Mouse (Mus musculus): Measurements from ENCODE around the gene Rrbp1. TPM values are rescaled to one million over a fixed set of nuclear protein-coding genes. Genes with fewer than 3 reads are reported as not detected.

Gene Rrbp1
- polyA plus RNA-seq (2016; fragmentation: Nextera tagmentation; extraction: Ambion mirVana), result 41.7 and 48.0 TPM in 2 replicates

GRCm38 (mm10) chr2:144011080-144011551 is at the start of gene Rrbp1:
TSS of gene Rrbp1 (minus strand) at chr2:144011263.
- Histone ChIP-seq H3K9me3 (replicated peaks) (no peaks in the 10 kb centered on the region), H3K27ac (replicated peaks) (peak within 1 kb of the TSS; percentile 93), H3K27me3 (ENCODE audit: low read depth, poor library complexity, severe bottlenecking) (no peaks in the 10 kb centered on the region), H3K36me3 (no peaks in the 10 kb centered on the region), H3K4me1 (peaks cover 27% of the 10 kb centered on the region), H3K4me3 (peak within 1 kb of the TSS; percentile 88)
- 0% methylated on average over 52 of the region's 53 CpGs for WGBS
- DNase-seq (ENCODE audit: low spot score), result peak; percentile 99

GRCm38 (mm10) chr2:144057735-144058134 is 46.7 kb upstream of the Rrbp1 start:
- H3K4me1 ChIP-seq, result no peaks in the 10 kb centered on the region
- no peak for DNase-seq (ENCODE audit: low spot score)
- H3K36me3 ChIP-seq, result no peaks in the 10 kb centered on the region
- no peaks in the 10 kb centered on the region for H3K9me3 ChIP-seq (replicated peaks)
- H3K27me3 ChIP-seq (ENCODE audit: low read depth, poor library complexity, severe bottlenecking), result no peaks in the 10 kb centered on the region
- H3K4me3 ChIP-seq, result no peak overlapping the region
- 71% methylated on average over 2 of the region's 2 CpGs for whole genome bisulfite sequencing
- no peak overlapping the region for H3K27ac ChIP-seq (replicated peaks)

DNA sequence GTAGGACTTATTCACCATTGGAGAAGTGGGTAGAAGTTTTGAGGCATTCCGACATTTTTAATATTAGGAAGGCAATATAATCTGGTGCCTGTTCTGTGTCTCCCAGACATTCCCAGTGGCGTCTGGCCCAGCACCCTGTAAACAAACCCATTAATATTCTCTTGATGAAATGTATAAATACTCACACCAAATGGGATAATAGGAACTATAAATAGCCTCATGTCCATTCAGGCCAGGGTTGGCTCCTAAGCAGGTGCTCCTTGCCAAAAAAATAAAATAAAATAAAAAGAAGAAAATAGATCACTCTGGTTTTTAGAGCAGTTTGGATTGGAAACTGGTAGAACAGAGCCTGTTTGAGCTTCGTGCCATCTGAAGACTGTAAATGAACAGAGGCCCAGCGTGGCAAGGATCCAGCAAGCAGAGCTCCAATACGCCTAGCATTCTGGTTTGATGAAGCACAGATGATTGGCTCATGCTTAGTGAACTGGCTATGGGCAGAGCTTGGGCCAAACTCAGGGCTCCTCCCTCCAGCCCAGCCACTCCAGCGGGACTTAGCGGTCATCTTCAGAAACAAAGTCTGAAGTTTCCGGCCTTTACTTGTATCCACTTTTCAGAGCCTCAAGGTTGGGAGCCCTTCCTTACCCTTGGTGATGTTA is 41.5 kb upstream of the Rrbp1 start:
- Histone ChIP-seq H3K36me3 (no peaks in the 10 kb centered on the region), H3K27ac (replicated peaks) (no peak overlapping the region), H3K4me3 (no peak overlapping the region), H3K27me3 (ENCODE audit: low read depth, poor library complexity, severe bottlenecking) (no peaks in the 10 kb centered on the region), H3K9me3 (replicated peaks) (no peaks in the 10 kb centered on the region), H3K4me1 (no peaks in the 10 kb centered on the region)
- no peak for DNase-seq (ENCODE audit: low spot score)
- WGBS, result 91% methylated on average over 8 of the region's 8 CpGs

DNA sequence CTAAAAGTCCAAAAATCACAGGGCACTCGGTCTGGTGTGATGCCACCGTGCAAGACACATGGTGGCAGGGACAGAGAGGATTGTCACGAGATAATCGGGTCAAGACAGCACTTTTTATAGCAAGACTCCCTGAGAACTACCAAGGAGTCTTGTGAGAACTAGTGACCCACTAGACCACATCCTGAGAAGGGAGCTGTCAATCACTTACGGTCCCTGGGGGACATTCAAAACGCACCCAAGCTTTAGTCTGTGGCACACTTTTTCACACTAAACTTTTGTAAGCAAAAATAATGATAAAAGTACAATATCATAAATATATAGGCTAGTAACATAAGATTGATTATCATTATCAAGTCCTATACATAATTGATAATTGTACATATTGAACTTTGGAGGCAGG is 39.8 kb upstream of the Rrbp1 start:
- DNase-seq (ENCODE audit: low spot score), result no peak
- H3K27ac ChIP-seq (replicated peaks), result no peak overlapping the region
- H3K27me3 ChIP-seq (ENCODE audit: low read depth, poor library complexity, severe bottlenecking), result no peaks in the 10 kb centered on the region
- no peaks in the 10 kb centered on the region for H3K9me3 ChIP-seq (replicated peaks)
- no peak overlapping the region for H3K4me3 ChIP-seq
- WGBS, result 92% methylated on average over 6 of the region's 6 CpGs
- H3K4me1 ChIP-seq, result 0 out of 2 replicates have a peak, but pooled peaks cover 6% of the 10 kb centered on the region
- H3K36me3 ChIP-seq, result no peaks in the 10 kb centered on the region

DNA sequence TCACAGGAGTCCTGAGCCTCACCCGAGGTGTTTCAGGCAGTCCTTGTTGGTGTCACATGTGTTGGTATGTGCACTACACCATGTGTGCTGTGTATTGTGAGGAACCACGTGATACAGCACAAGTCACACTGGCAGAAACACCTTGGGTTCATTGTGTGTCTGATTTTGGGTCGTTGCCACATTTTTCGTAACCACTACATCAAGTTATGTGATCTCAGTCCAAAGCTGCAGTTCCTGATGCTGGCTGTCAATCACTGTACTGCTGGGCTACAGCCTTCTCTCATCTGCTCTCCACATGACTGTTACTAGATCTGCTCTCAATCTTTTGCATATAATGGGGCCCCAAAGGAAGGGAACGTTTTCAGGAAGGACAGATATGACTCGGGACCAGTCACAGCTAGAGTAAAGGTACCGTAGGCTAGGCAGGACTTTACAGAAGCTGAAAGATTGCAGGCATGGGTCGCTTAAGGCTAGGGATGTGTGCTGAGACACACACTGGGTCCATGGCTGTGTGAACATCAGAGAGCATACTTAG is 39.1 kb upstream of the Rrbp1 start:
- no peak for DNase-seq (ENCODE audit: low spot score)
- H3K27me3 ChIP-seq (ENCODE audit: low read depth, poor library complexity, severe bottlenecking), result no peaks in the 10 kb centered on the region
- no peaks in the 10 kb centered on the region for H3K9me3 ChIP-seq (replicated peaks)
- WGBS, result 85% methylated on average over 8 of the region's 8 CpGs
- no peaks in the 10 kb centered on the region for H3K36me3 ChIP-seq
- H3K4me3 ChIP-seq, result no peak overlapping the region
- H3K4me1 ChIP-seq, result 0 out of 2 replicates have a peak, but pooled peaks cover 6% of the 10 kb centered on the region
- H3K27ac ChIP-seq (replicated peaks), result no peak overlapping the region

DNA sequence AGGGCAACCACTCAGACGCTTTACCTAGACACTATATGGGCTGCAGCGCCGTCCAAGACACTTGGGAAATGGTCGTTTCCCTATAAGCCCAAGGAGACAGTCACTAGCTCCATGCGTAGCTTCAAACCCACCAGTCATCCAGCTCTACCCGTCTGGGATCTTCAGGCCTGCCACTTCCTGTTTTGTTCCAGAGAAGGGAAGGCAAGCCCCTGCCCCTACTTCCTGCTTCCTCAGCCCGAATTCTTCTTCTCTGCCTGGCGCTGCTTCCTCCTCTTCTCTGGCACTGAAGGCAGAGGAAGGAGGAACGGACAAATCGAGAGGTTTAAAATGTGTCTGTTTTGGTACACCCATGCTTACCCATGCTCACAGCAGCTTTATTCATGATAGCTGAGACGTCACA is 35.9 kb upstream of the Rrbp1 start:
- 83% methylated on average over 11 of the region's 11 CpGs for WGBS
- H3K4me3 ChIP-seq, result no peak overlapping the region

DNA sequence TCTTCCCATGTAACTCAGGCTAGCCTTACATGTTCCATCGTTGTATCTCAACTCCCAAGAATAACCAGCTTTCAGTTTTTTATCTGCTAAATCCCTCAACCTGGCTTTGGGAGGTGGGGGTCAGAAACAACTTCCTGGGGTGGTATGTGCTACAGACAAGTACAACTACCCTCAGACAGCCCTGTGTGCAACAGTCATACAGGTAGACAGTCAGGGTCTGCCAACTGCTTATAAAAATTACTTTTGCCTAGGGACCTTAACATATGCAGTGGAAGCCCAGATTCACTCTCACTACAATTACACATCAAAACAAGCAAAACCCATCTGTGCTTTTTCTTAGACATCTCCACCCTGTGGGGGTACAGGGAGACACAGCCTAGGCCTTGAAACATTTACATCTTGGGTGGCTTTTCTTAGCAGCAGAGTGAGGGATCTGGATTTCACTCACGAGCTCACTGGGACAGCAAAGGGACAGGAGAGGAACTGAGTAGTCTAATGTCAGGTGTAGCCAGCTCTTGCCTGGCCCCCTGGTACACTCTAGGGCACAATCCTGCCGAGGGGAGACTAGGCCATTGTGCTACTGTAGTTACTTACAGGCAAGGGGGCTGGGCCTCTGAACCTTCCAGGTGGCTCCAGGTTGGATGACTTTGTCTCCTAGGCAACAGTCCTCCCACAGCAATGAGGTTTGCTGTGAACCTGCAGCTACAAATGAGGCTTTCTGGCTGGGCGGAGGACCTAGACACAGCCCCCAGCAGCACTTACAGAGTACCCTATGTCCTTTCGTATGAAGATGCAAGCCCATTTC is 34.9 kb upstream of the Rrbp1 start:
- Histone ChIP-seq H3K4me3 (no peak overlapping the region), H3K4me1 (0 out of 2 replicates have a peak, but pooled peaks cover 6% of the 10 kb centered on the region), H3K9me3 (replicated peaks) (peaks cover 15% of the 10 kb centered on the region; the same call in 1 of the 2 replicates), H3K27me3 (ENCODE audit: low read depth, poor library complexity, severe bottlenecking) (no peaks in the 10 kb centered on the region), H3K27ac (replicated peaks) (no peak overlapping the region), H3K36me3 (no peaks in the 10 kb centered on the region)
- whole genome bisulfite sequencing, result 75% methylated on average over 5 of the region's 5 CpGs
- DNase-seq (ENCODE audit: low spot score), result no peak

More for the DNA sequence above, 35.9 kb upstream of the Rrbp1 start:
- peaks cover 14% of the 10 kb centered on the region; the same call in 1 of the 2 replicates for H3K9me3 ChIP-seq (replicated peaks)
- no peak for DNase-seq (ENCODE audit: low spot score)
- H3K4me1 ChIP-seq, result 0 out of 2 replicates have a peak, but pooled peaks cover 6% of the 10 kb centered on the region
- no peaks in the 10 kb centered on the region for H3K36me3 ChIP-seq
- peak overlapping the region; percentile 47; the same call in 1 of the 2 replicates for H3K27ac ChIP-seq (replicated peaks)
- no peaks in the 10 kb centered on the region for H3K27me3 ChIP-seq (ENCODE audit: low read depth, poor library complexity, severe bottlenecking)

DNA sequence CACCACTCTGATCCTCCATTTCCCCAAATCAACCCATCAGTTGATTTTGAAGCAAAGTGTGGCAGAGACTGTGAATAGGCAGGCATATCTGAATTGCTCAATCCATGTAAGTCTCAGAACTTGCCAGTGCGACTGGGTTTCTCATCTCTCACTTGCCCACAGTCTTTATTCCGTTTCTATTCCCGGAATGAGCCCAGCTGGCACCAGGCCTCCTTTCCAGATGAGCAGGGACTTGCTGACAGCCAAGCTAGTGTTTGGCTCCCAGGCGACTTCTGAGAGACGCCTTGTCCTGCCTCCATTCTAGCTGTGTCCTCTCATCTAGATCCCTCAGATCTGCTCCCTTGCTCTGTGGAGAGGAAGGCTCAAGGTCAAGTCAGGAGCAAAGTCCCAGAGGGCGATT is 33.7 kb upstream of the Rrbp1 start:
- H3K9me3 ChIP-seq (replicated peaks), result peaks cover 15% of the 10 kb centered on the region; the same call in 1 of the 2 replicates
- no peaks in the 10 kb centered on the region for H3K36me3 ChIP-seq
- H3K27me3 ChIP-seq (ENCODE audit: low read depth, poor library complexity, severe bottlenecking), result no peaks in the 10 kb centered on the region
- 0 out of 2 replicates have a peak, but pooled peaks cover 6% of the 10 kb centered on the region for H3K4me1 ChIP-seq
- no peak overlapping the region for H3K4me3 ChIP-seq
- no peak overlapping the region for H3K27ac ChIP-seq (replicated peaks)
- 83% methylated on average over 6 of the region's 6 CpGs for WGBS
- no peak for DNase-seq (ENCODE audit: low spot score)

GRCm38 (mm10) chr2:144032664-144033063 is 21.6 kb upstream of the Rrbp1 start, which contains the start of gene Banf2:
TSS of gene Banf2 (plus strand) at chr2:144033059.
- no peaks in the 10 kb centered on the region for H3K27me3 ChIP-seq (ENCODE audit: low read depth, poor library complexity, severe bottlenecking)
- 92% methylated on average over 2 of the region's 2 CpGs for WGBS

GRCm38 (mm10) chr2:144030791-144031190 is 19.7 kb upstream of the Rrbp1 start:
- no peaks in the 10 kb centered on the region for H3K9me3 ChIP-seq (replicated peaks)
- H3K27me3 ChIP-seq (ENCODE audit: low read depth, poor library complexity, severe bottlenecking), result no peaks in the 10 kb centered on the region
- no peak overlapping the region for H3K27ac ChIP-seq (replicated peaks)
- WGBS, result 90% methylated on average over 7 of the region's 7 CpGs
- DNase-seq (ENCODE audit: low spot score), result no peak
- no peaks in the 10 kb centered on the region for H3K4me1 ChIP-seq
- H3K36me3 ChIP-seq, result no peaks in the 10 kb centered on the region
- no peak overlapping the region for H3K4me3 ChIP-seq

More at GRCm38 (mm10) chr2:144032664-144033063, 21.6 kb upstream of the Rrbp1 start, which contains the start of gene Banf2:
- H3K4me3 ChIP-seq, result no peak within 1 kb of the TSS
- DNase-seq (ENCODE audit: low spot score), result no peak
- no peak within 1 kb of the TSS for H3K27ac ChIP-seq (replicated peaks)
- no peaks in the 10 kb centered on the region for H3K4me1 ChIP-seq
- no peaks in the 10 kb centered on the region for H3K36me3 ChIP-seq
- no peaks in the 10 kb centered on the region for H3K9me3 ChIP-seq (replicated peaks)

- 84% methylated on average over 4 of the region's 4 CpGs for WGBS
- Histone ChIP-seq H3K9me3 (replicated peaks) (no peaks in the 10 kb centered on the region), H3K4me3 (no peak overlapping the region), H3K4me1 (peaks cover 19% of the 10 kb centered on the region), H3K27ac (replicated peaks) (no peak overlapping the region), H3K27me3 (ENCODE audit: low read depth, poor library complexity, severe bottlenecking) (no peaks in the 10 kb centered on the region), H3K36me3 (no peaks in the 10 kb centered on the region)
- no peak for DNase-seq (ENCODE audit: low spot score)
Measured at GRCm38 (mm10) chr2:144026456-144026855, 15.4 kb upstream of the Rrbp1 start.

DNA sequence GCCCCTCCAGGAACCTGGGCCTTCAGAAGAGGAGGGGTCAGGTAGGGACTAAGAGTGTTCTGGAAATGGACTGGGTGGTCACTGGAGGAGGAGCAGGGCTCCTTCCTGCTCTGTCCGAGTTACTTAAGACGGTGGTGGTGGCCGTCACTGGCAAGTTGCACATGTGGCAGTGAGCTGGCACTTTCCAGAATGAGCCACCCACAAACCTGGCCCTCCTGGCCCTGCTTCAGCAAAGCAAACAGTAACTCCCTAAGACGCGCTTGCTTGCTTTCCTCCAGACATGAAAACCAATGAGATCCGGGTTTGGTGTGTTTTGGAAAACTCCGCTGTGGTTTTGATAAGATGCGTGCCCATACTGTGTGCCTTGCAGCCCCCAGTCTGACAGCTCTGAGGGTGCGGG is 14.3 kb upstream of the Rrbp1 start:
- Histone ChIP-seq H3K4me1 (peaks cover 19% of the 10 kb centered on the region), H3K27me3 (ENCODE audit: low read depth, poor library complexity, severe bottlenecking) (no peaks in the 10 kb centered on the region), H3K9me3 (replicated peaks) (no peaks in the 10 kb centered on the region), H3K27ac (replicated peaks) (no peak overlapping the region), H3K4me3 (no peak overlapping the region), H3K36me3 (no peaks in the 10 kb centered on the region)
- DNase-seq (ENCODE audit: low spot score), result no peak
- WGBS, result 89% methylated on average over 9 of the region's 9 CpGs

Data from midbrain, embryonic 10.5 days (tissue).